Mouse (Mus musculus): Measurements from ENCODE around the gene Fam57b. TPM values are rescaled to one million over a fixed set of nuclear protein-coding genes. Genes with fewer than 3 reads are reported as not detected.
A peak's percentile ranks its signal among the peaks of the same experiment; 100 is the strongest.

Gene Fam57b
- total RNA-seq, 1 experiment from 2014 or later = not detected

DNA sequence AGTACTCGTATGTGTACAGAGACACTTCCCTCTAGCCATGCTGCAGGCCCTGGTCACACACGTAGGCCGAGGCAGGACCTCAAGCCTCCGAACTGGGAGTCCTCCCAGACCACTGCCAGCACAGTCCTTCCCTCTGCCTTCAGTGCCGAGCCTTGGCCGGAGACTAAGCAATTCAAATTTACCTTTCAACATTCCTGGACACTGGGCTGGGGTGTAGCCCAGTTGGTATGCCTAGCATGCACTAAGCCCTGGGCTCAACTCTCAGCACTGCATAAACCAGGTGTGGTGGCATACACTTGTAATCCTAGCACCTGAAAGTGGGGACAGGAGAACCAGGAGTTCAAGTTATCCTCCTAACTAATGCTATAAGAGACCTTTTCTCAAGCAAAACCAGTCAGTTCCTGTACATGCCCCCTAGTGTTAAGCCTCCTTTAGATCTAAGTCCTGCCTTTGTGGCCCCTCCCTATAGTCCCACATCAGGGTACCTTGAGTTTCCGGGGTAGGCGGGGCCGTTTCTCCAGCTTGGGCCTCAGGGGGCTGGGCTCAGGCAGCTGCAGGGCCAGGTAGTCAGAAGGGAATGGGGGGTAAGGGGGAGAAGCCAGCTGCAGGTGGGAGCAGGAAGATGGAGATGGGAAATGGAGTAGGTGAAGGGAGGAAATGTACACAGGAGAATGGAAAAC lies 59.4 kb downstream of the Fam57b start:
- no peak for ATAC-seq (replicated peaks; ENCODE audit: insufficient number of reproducible peaks, low FRiP score, low TSS enrichment, poor library complexity, severe bottlenecking)

DNA sequence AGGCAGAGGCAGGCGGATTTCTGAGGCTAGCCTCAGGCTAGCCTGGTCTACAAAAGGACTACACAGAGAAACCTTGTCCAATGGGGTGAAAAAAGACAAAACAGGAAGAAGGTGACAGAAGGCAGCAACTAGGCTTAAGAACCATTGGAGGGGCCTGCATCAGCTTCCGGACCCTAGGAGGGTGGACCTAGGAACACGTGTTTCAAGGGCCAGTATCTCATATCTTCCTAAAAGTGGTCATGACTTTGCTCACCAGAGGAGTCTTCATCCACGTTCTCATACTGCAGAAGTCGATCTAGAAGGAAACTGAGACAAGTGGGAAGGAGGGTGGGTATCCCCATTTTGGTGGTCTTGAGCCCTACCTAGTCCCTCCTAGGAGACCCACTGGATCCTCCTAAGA lies 63.5 kb downstream of the Fam57b start:
- ATAC-seq (replicated peaks; ENCODE audit: insufficient number of reproducible peaks, low FRiP score, low TSS enrichment, poor library complexity, severe bottlenecking) = no peak

DNA sequence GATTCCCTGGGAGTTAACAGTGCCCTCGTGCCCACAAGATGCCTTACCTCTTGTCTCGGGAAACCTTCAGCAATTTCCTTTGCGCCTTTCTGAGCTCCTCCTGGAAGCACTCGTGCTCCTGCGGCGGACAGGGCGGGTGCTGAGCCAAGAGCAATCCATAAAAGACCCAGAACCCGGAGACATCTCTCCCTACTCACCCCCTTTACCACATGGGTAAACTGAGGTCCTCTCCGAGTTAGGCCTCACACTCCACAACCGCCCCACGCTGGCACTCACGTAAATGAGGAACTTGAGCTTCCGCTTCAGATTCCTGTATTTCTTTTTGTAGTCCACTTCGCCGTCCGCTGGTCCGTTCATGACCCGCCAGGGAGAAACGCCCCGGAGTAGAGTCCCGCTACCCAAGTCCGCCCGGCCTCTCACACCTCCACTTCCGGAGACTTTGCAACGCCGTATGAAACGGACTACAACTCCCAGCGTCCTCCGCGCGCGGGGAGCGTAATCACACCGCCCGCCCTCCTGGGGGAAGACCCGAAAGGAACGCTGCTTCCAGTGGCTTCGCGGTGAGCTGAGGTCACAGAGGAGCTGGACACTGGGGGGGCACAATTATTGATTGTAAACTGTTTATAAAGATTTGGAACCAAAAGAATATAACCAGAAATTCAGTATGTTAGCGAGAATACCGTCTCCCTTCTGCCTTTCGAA lies 64.1 kb downstream of the Fam57b start, which contains the start of gene Hirip3:
TSS of gene Hirip3 (plus strand) at position 544 of the 702 bp plus-strand sequence.
- peak; percentile 88 for ATAC-seq (replicated peaks; ENCODE audit: insufficient number of reproducible peaks, low FRiP score, low TSS enrichment, poor library complexity, severe bottlenecking)

DNA sequence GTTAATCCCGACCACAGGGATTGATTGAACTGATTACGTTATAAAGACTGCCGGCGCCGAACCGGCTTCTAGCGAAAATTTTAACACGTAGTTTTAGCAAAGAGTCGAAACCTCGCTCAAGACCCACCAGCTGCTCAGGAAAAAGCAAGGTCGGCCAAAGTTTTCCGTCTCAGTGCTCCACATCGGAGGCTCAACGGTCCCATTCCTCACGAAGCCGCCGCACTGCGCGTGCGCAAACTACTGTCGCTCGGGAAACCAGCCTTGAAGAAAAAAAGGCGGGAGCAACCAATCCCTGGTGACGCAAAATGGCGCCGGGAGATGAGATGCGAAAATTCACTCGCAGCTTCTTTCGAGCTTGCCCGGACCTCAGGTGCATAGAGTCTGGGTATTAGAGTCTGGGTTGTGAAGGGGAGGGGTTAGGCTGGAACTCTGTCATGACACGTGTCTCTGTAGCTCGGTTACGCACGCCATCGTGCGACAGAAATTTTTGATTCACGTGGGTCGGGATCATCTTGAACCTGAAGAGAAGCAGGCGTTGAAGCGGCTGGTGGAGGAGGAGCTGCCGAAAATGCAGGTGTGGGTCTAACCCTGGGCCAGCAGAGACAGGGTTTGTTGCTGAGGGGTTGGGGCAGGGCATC lies 64.8 kb downstream of the Fam57b start, which contains the start of gene Ino80e:
TSS of gene Ino80e (minus strand) at position 231 of the 638 bp plus-strand sequence.
- ATAC-seq (replicated peaks; ENCODE audit: insufficient number of reproducible peaks, low FRiP score, low TSS enrichment, poor library complexity, severe bottlenecking) = peak; percentile 47

DNA sequence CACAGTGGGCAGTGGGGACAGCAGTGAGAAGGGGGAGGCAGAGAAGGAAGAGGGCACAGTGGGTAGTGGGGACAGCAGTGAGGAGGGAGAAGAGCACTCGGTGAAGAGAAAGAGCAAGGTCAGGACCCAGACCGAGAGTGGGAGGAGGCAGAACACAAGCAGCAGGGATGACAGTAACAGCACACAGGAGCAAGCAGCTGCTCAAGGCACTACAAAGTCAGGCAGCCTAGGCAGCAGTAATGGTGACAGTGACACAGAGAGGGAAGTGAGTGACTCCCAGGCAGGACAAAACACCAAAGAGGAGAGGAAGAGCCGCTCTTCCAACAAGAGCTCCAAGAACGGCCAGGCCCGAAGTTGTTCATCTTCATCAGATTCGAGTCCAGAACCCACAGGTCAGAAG lies 66.3 kb downstream of the Fam57b start:
- ATAC-seq (replicated peaks; ENCODE audit: insufficient number of reproducible peaks, low FRiP score, low TSS enrichment, poor library complexity, severe bottlenecking) = no peak

DNA sequence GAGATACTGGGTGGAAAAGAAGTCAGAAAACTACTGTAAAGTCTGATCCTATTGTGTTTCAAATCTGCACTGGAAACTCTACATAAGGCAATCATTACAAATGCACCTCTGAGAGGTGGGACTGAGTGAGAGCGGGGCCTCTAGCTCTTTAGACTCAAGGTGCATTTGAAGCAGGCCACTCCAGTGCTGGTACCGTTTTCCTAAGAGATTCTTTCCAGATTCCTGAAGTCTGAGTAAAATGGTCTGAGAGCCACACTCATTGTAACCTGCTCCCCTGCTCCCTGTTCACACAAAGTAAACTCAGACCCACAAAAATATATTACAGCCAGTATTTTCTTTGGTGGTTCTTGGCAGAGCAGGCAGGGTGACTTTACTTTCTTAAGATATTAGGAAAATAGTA lies 70.1 kb downstream of the Fam57b start:
- ATAC-seq (replicated peaks; ENCODE audit: insufficient number of reproducible peaks, low FRiP score, low TSS enrichment, poor library complexity, severe bottlenecking) = no peak

DNA sequence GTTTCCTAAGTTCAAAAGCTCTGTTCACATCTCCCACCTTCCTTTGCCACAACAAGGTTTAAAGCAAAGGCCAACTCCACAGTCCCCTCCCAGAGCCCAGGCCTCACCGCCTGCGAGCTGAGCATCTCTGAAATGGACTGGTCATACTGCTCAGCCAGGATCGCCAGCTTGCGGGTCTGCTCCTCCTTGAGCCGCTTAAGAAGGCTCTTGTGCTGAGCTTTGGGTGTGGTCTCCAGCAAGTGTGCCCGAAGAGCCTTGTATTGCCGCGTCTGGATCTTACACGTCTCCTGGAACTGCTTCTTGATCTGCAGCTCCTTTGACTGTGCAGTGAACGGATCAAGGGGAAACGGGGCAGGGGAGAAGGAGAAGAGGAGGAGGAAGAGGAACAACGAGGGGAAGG lies 70.5 kb downstream of the Fam57b start:
- ATAC-seq (replicated peaks; ENCODE audit: insufficient number of reproducible peaks, low FRiP score, low TSS enrichment, poor library complexity, severe bottlenecking) = no peak

DNA sequence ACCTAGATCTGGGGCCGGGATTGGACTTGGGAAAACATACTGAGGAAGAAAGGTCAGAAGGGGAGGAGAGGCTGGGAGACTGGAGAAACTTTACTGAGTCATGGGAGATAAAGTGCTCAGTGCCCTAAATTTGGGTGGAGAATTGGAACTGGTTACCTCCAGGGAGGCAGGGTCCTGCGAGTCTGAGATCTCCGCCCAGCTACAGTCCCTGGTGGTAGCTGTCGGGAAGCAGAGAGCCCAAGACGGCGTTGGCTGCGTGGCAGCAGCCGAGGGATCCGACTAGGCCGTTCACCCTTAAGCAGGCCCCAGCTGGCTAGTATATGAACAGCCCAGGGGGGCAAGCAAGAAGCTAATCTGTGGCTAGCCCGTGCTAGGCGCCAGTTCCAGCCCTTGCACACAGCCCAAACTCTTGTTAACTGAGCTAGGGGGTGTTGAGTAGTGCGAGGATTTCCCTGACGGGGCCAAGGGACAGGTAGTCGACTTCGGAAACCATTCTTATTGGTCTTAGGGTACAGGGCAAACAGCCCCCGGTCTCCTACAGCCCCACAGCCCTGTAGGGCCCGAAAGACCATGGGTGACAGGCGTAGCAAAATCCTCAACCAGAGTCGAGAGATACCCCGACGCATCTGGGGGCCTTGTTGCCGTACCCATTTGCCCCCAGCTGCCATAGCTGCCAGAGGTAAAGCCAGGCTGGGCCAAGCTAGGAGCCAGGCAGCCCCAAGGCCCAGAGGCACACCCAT lies 72.5 kb downstream of the Fam57b start:
- ATAC-seq (replicated peaks; ENCODE audit: insufficient number of reproducible peaks, low FRiP score, low TSS enrichment, poor library complexity, severe bottlenecking) = no peak

DNA sequence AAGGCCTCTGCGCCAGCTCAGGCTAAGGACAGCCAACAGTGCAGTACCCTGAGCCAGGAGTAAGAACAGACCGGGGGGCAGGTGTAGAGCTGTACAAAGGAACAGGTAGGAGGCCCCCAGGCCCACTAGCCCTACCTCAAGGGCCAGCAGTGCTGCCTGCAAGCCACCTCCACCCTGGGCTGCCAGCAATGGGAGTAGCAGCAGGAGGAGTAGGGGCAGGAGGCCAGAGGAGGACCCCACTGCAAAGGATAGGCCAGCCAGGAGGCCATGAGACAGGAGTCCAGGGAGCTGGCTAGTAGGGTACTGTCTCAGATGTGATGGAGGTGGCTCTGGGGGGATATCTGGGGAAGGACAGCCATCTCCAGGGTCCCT lies 73.0 kb downstream of the Fam57b start:
- no peak for ATAC-seq (replicated peaks; ENCODE audit: insufficient number of reproducible peaks, low FRiP score, low TSS enrichment, poor library complexity, severe bottlenecking)

DNA sequence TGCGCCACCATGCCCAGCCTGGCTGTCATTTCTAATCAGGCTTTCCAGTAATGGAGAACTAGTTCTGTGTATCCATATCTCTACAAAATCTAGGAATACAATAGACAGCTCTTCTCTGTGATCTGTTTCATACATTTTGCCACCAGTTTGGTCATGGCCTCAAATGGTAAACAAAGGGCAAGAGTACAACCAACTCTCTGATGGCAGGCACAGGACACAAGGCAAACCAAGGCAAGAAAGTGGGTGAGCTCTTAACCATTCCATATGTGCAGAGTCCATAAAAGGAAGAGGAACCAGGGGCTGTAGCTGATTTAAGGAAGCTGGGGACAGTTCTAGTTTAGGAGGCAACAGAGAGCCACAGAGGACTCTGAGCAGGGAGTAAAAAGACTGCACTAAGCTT lies 79.8 kb downstream of the Fam57b start:
- no peak for ATAC-seq (replicated peaks; ENCODE audit: insufficient number of reproducible peaks, low FRiP score, low TSS enrichment, poor library complexity, severe bottlenecking)

Other genes starting within 250 kb of the Fam57b start
- 127 to 175 TPM (median 140 TPM) in 3 replicates for gene Eif3c, start 231.3 kb upstream of the Fam57b start, total RNA-seq (2017)
- gene Apobr, start 212.7 kb upstream of the Fam57b start, total RNA-seq (2017) = 124 to 141 TPM (median 133 TPM) in 3 replicates
- 74.9 to 128 TPM (median 92.8 TPM) in 3 replicates for gene Cln3, start 211.9 kb upstream of the Fam57b start, total RNA-seq (2017)
- 8.3 to 10.4 TPM (median 9.8 TPM) in 3 replicates for gene Il27, start 202.7 kb upstream of the Fam57b start, total RNA-seq (2017)
- gene Nupr1, start 166.8 kb upstream of the Fam57b start, total RNA-seq (2017) = 212 to 314 TPM (median 272 TPM) in 3 replicates
- 37.5 to 42.9 TPM (median 42.9 TPM) in 3 replicates for gene Sgf29, start 148.4 kb upstream of the Fam57b start, total RNA-seq (2017)
- 1.2 to 4.9 TPM in 2 of 3 replicates, not detected in the other for gene Sult1a1, start 121.2 kb upstream of the Fam57b start, total RNA-seq (2017)
- gene Bola2, start 102.3 kb upstream of the Fam57b start, total RNA-seq (2017) = 68.4 to 80.5 TPM (median 78.3 TPM) in 3 replicates
- 3.0 to 6.2 TPM (median 6.1 TPM) in 3 replicates for gene Slx1b, start 101.9 kb upstream of the Fam57b start, total RNA-seq (2017)
- gene Coro1a, start 89.9 kb upstream of the Fam57b start, total RNA-seq (2017) = 1,450 to 2,051 TPM (median 1,984 TPM) in 3 replicates
- 40.9 to 55.3 TPM (median 48.6 TPM) in 3 replicates for gene Mapk3, start 38.1 kb upstream of the Fam57b start, total RNA-seq (2017)
- 18.3 to 26.4 TPM (median 23.7 TPM) in 3 replicates for gene Gdpd3, start 31.3 kb upstream of the Fam57b start, total RNA-seq (2017)
- gene Ypel3, start 20.7 kb upstream of the Fam57b start, total RNA-seq (2017) = 139 to 175 TPM (median 161 TPM) in 3 replicates
- 2.0 to 3.8 TPM (median 2.2 TPM) in 3 replicates for gene Tbx6, start 16.2 kb upstream of the Fam57b start, total RNA-seq (2017)
- gene Ppp4c, start 5.2 kb upstream of the Fam57b start, total RNA-seq (2017) = 235 to 253 TPM (median 240 TPM) in 3 replicates
- not detected in 3 replicates for gene 4930451I11Rik, start 34.0 kb downstream of the Fam57b start, total RNA-seq (2017)
- gene Doc2a, start 49.7 kb downstream of the Fam57b start, total RNA-seq (2017) = not detected in 3 replicates
- 11.0 to 39.0 TPM (median 11.8 TPM) in 3 replicates for gene Hirip3, start 64.3 kb downstream of the Fam57b start, total RNA-seq (2017)
- 19.2 to 46.1 TPM (median 34.5 TPM) in 3 replicates for gene Ino80e, start 64.7 kb downstream of the Fam57b start, total RNA-seq (2017)
- 37.9 to 49.8 TPM (median 38.3 TPM) in 3 replicates for gene Taok2, start 87.0 kb downstream of the Fam57b start, total RNA-seq (2017)
- gene Tmem219, start 125.2 kb downstream of the Fam57b start, total RNA-seq (2017) = 37.3 to 57.4 TPM (median 43.2 TPM) in 3 replicates
- gene Kctd13, start 131.2 kb downstream of the Fam57b start, total RNA-seq (2017) = 7.9 to 31.1 TPM (median 16.9 TPM) in 3 replicates
- not detected in 3 replicates for gene Asphd1, start 151.9 kb downstream of the Fam57b start, total RNA-seq (2017)
- 0.64 to 3.6 TPM (median 1.3 TPM) in 3 replicates for gene Sez6l2, start 152.9 kb downstream of the Fam57b start, total RNA-seq (2017)
- gene Cdipt, start 178.2 kb downstream of the Fam57b start, total RNA-seq (2017) = 43.2 to 53.6 TPM (median 43.9 TPM) in 3 replicates
- 2.8 to 9.8 TPM (median 5.5 TPM) in 3 replicates for gene Cdiptos, start 178.4 kb downstream of the Fam57b start, total RNA-seq (2017)
- gene Mvp, start 217.0 kb downstream of the Fam57b start, total RNA-seq (2017) = 95.0 to 131 TPM (median 111 TPM) in 3 replicates
- gene Pagr1b, start 218.8 kb downstream of the Fam57b start, total RNA-seq (2017) = 2.9 to 7.8 TPM (median 5.2 TPM) in 3 replicates
- gene Pagr1a, start 219.7 kb downstream of the Fam57b start, total RNA-seq (2017) = 3.8 to 52.6 TPM (median 4.4 TPM) in 3 replicates
- 6.4 to 36.5 TPM (median 36.3 TPM) in 3 replicates for gene Gm42742, start 223.4 kb downstream of the Fam57b start, total RNA-seq (2017)
- not detected in 3 replicates for gene Prrt2, start 223.5 kb downstream of the Fam57b start, total RNA-seq (2017)
- 16.7 to 36.3 TPM (median 30.1 TPM) in 3 replicates for gene Maz, start 229.4 kb downstream of the Fam57b start, total RNA-seq (2017)
- 0.85 to 3.7 TPM (median 0.97 TPM) in 3 replicates for gene Kif22, start 244.8 kb downstream of the Fam57b start, total RNA-seq (2017)